Mouse (Mus musculus): ENCODE measurements around the gene Golga1.
"Not testable (repeated sequence)": the region's sequence is repeated elsewhere in the genome, so short reads cannot be mapped to it uniquely, and the experiment has no call there.

The Golga1 gene

GRCm38 (mm10) chr2:39065400-39065987 is at the start of gene Golga1:
TSS of gene Golga1 (minus strand) at chr2:39065541.
- DNase-seq (ENCODE audit: low read depth): peak; percentile 95

GRCm38 (mm10) chr2:39114093-39114492 is 48.8 kb upstream of the Golga1 start:
- DNase-seq (ENCODE audit: low read depth): no peak

GRCm38 (mm10) chr2:39110514-39110913 is 45.2 kb upstream of the Golga1 start:
- DNase-seq (ENCODE audit: low read depth): no peak

GRCm38 (mm10) chr2:39109712-39110111 is 44.4 kb upstream of the Golga1 start:
- DNase-seq (ENCODE audit: low read depth): not testable (repeated sequence)

GRCm38 (mm10) chr2:39099951-39100350 is 34.6 kb upstream of the Golga1 start:
- DNase-seq (ENCODE audit: low read depth): not testable (repeated sequence)

- peak; percentile 56 for DNase-seq (ENCODE audit: low read depth)
These were observed 32.7 kb upstream of the Golga1 start for GRCm38 (mm10) chr2:39097993-39098392.

- DNase-seq (ENCODE audit: low read depth): no peak
These were observed 26.6 kb upstream of the Golga1 start for GRCm38 (mm10) chr2:39091966-39092365.

GRCm38 (mm10) chr2:39082706-39083105 is 17.4 kb upstream of the Golga1 start:
- no peak for DNase-seq (ENCODE audit: low read depth)

GRCm38 (mm10) chr2:39070666-39071065 is 5.3 kb upstream of the Golga1 start:
- DNase-seq (ENCODE audit: low read depth): no peak

GRCm38 (mm10) chr2:39069096-39069495 is 3.8 kb upstream of the Golga1 start:
- no peak for DNase-seq (ENCODE audit: low read depth)

- no peak for DNase-seq (ENCODE audit: low read depth)
These were observed 498 bp downstream of the Golga1 start for GRCm38 (mm10) chr2:39064687-39065399.

GRCm38 (mm10) chr2:39048515-39048914 is 16.8 kb downstream of the Golga1 start:
- no peak for DNase-seq (ENCODE audit: low read depth)

- no peak for DNase-seq (ENCODE audit: low read depth)
These were observed 25.1 kb downstream of the Golga1 start for GRCm38 (mm10) chr2:39040215-39040614.

- no peak for DNase-seq (ENCODE audit: low read depth)
These were observed 33.7 kb downstream of the Golga1 start for GRCm38 (mm10) chr2:39031611-39032010.

- DNase-seq (ENCODE audit: low read depth): no peak
These were observed 45.3 kb downstream of the Golga1 start for GRCm38 (mm10) chr2:39020004-39020403.

GRCm38 (mm10) chr2:39016581-39016980 is 48.8 kb downstream of the Golga1 start:
- no peak for DNase-seq (ENCODE audit: low read depth)

GRCm38 (mm10) chr2:39012768-39013279 is 52.5 kb downstream of the Golga1 start:
- no peak for DNase-seq (ENCODE audit: low read depth)

GRCm38 (mm10) chr2:39011971-39012370 is 53.4 kb downstream of the Golga1 start:
- no peak for DNase-seq (ENCODE audit: low read depth)

GRCm38 (mm10) chr2:39011264-39011663 is 54.1 kb downstream of the Golga1 start:
- no peak for DNase-seq (ENCODE audit: low read depth)

- not testable (repeated sequence) for DNase-seq (ENCODE audit: low read depth)
These were observed 55.2 kb downstream of the Golga1 start for GRCm38 (mm10) chr2:39010144-39010543.

- peak; percentile 90 for DNase-seq (ENCODE audit: low read depth)
These were observed 56.4 kb downstream of the Golga1 start for GRCm38 (mm10) chr2:39008954-39009365.

- no peak for DNase-seq (ENCODE audit: low read depth)
These were observed 56.9 kb downstream of the Golga1 start for GRCm38 (mm10) chr2:39008350-39008851.

GRCm38 (mm10) chr2:39007865-39008264 is 57.5 kb downstream of the Golga1 start:
- peak; percentile 96 for DNase-seq (ENCODE audit: low read depth)

All from induced T-regulatory cell, adult 2 months (primary cell).